Comparison of ENCODE assay signal across 15 mouse cellular contexts in genomic region chr4:120894584-120894983, GRCm38 (mm10). TPM values are rescaled to one million over a fixed set of nuclear protein-coding genes. Genes with fewer than 3 reads are reported as not detected.
DNase-seq lines count a peak whose midpoint lies in the region; TF ChIP-seq lines count a peak whose summit lies in the region.
"Had no signal": no experiment of that assay in that cellular context is flagged by ENCODE, and none has a peak within 500 bp of the region (broad histone marks: within the 10 kb centered on the region; RNA-seq: fewer than 3 reads in every experiment).

No protein-coding gene starts in this region.

- intact Hi-C loops in left cerebral cortex, adult 2 months (cut with DNase I): no loop called here
- intact Hi-C loops in left cerebral cortex, postnatal 36 days (cut with DNase I): no loop called here

- H3K27ac ChIP-seq in left cerebral cortex, adult 2 months: peak overlapping the region; percentile 77; the same call in 1 of the 2 replicates
- H3K27ac ChIP-seq: gastrocnemius, adult 2 months; hindbrain, embryonic 13.5 days; limb, embryonic 15.5 days; liver, embryonic 15.5 days had no signal

- peak; percentile 57 for DNase-seq in cerebellum, adult 9-10 months
- DNase-seq in cerebellum, adult 11-12 months: no peak
- no peak for DNase-seq in left cerebral cortex, adult 2 months (ENCODE audit: extremely low spot score in 1 of 2, low spot score in 2 of 2)
- DNase-seq in left cerebral cortex, postnatal 36 days (ENCODE audit: low spot score in 2 of 2): no peak
- peak; percentile 29 for DNase-seq in brain, adult 2 months (ENCODE audit: low read depth, low spot score)
- peak; percentile 38 to 43 for DNase-seq in cerebellum, postnatal 36 days
- DNase-seq in embryo, embryonic 10 days (ENCODE audit: low spot score): no peak
- DNase-seq: gastrocnemius, adult 2 months; heart, postnatal 14 days; lung, postnatal 10 days; thymus, postnatal 36 days had no signal

- H3K4me3 ChIP-seq in left cerebral cortex, adult 2 months: no peak overlapping the region
- H3K4me3 ChIP-seq: gastrocnemius, adult 2 months; hindbrain, embryonic 13.5 days; limb, embryonic 15.5 days; liver, embryonic 15.5 days; megakaryocyte, embryonic 14.5 days had no signal

- TF ChIP-seq CTCF in left cerebral cortex, adult 2 months (IDR thresholded peaks at IDR 0.05): no peak; the same call in 1 of the 2 replicates

RNA-seq across cellular contexts. Expression of gene Exo5, which starts 30.2 kb away (rescaled TPM):
- total RNA-seq in left cerebral cortex, adult 2 months (2021): 10 to 100 TPM; 11.5 to 14.7 TPM
- 10 to 100 TPM in 1 of 2 experiments, 1 to 10 TPM in 1; 8.9 to 11.7 TPM for total RNA-seq in left cerebral cortex, postnatal 36 days (2021)

RNA-seq across cellular contexts. Expression of gene Rims3, which starts 40.0 kb away (rescaled TPM):
- 100 to 1,000 TPM; 175 to 181 TPM for total RNA-seq in left cerebral cortex, adult 2 months (2021)
- total RNA-seq in left cerebral cortex, postnatal 36 days (2021): 100 to 1,000 TPM; 122 to 134 TPM

RNA-seq across cellular contexts. Expression of gene Zfp69, which starts 56.9 kb away (rescaled TPM):
- total RNA-seq in left cerebral cortex, adult 2 months (2021): 1 to 10 TPM; 2.1 to 3.2 TPM
- total RNA-seq in left cerebral cortex, postnatal 36 days (2021): 1 to 10 TPM; 1.3 to 2.1 TPM

Comparison
In these comparisons a context has a peak if more than half of its experiments do, and no peak if none do; other contexts are left out.
1. DNase-seq: peak in cerebellum, adult 9-10 months (single experiment), brain, adult 2 months (single experiment) and cerebellum, postnatal 36 days (2 of 2); none in cerebellum, adult 11-12 months (single experiment), left cerebral cortex, adult 2 months (0 of 2), left cerebral cortex, postnatal 36 days (0 of 2) and embryo, embryonic 10 days (single experiment).